Mouse (Mus musculus) brain, embryonic 14.5 days (tissue): ENCODE results near the gene Itpr3.

ENCODE experiments used
- CTCF ChIP-seq: fragments of 200-500 bp; IDR thresholded peaks from 2 replicates; pipeline ENCODE4 v1.5.1; 2012; ENCODE audit warnings: inconsistent platforms, mild to moderate bottlenecking, moderate library complexity, borderline replicate concordance; ENCODE audit not compliant: insufficient read depth, insufficient read length; ENCODE audit errors: extremely low read depth
- POLR2A ChIP-seq: fragments of 200-500 bp; IDR thresholded peaks from 2 replicates; pipeline ENCODE4 v1.6.1; 2012; ENCODE audit warnings: mild to moderate bottlenecking, inconsistent platforms, borderline replicate concordance; ENCODE audit not compliant: poor library complexity, insufficient read depth, insufficient read length, severe bottlenecking; ENCODE audit errors: extremely low read depth

GRCm38 (mm10) chr17:27021736-27022135 lies 35.4 kb upstream of the Itpr3 start:
- TF ChIP-seq CTCF (no peak), POLR2A (no peak)
